Mouse (Mus musculus) liver, embryonic 13.5 days (tissue): ENCODE measurements around the gene Nkx2-1. TPM values are rescaled to one million over a fixed set of nuclear protein-coding genes. Genes with fewer than 3 reads are reported as not detected.

Experiments used
- polyA plus RNA-seq: library from polyadenylated mRNA; unstranded; fragments of >200 nt; fragmentation: Nextera tagmentation; extraction: Ambion mirVana; gene quantifications from 2 replicates; pipeline ENCODE4 v1.2.1, GENCODE M21; 2015

Gene Nkx2-1
- polyA plus RNA-seq, 1 experiment from 2014 or later: not detected

Other genes with a start within 250 kb of the Nkx2-1 start
- 13.0 and 13.9 TPM in 2 replicates for gene Mbip, start 191.0 kb downstream of the Nkx2-1 start, polyA plus RNA-seq
- gene Nkx2-9, start 76.4 kb upstream of the Nkx2-1 start, polyA plus RNA-seq: not detected in 2 replicates
- 0.24 and 0.30 TPM in 2 replicates for gene Pax9, start 154.9 kb upstream of the Nkx2-1 start, polyA plus RNA-seq